Mouse (Mus musculus): ENCODE results near the gene Hspb2.
A peak's percentile ranks its signal among the peaks of the same experiment; 100 is the strongest.

Hspb2 gene

GRCm38 (mm10) chr9:50752054-50752602, at the start of gene Hspb2:
TSS of gene Hspb2 (minus strand) at chr9:50752354.
- DNase-seq (ENCODE audit: extremely low read depth, insufficient read length, low spot score), result peak; percentile 79

- no peak for DNase-seq (ENCODE audit: extremely low read depth, insufficient read length, low spot score)
These were observed 48.8 kb upstream of the Hspb2 start for GRCm38 (mm10) chr9:50800985-50801384.

- no peak for DNase-seq (ENCODE audit: extremely low read depth, insufficient read length, low spot score)
These were observed 46.2 kb upstream of the Hspb2 start for GRCm38 (mm10) chr9:50798368-50798767.

GRCm38 (mm10) chr9:50797641-50798040, 45.5 kb upstream of the Hspb2 start:
- no peak for DNase-seq (ENCODE audit: extremely low read depth, insufficient read length, low spot score)

GRCm38 (mm10) chr9:50796776-50797175, 44.6 kb upstream of the Hspb2 start:
- no peak for DNase-seq (ENCODE audit: extremely low read depth, insufficient read length, low spot score)

GRCm38 (mm10) chr9:50795266-50795665, 43.1 kb upstream of the Hspb2 start:
- no peak for DNase-seq (ENCODE audit: extremely low read depth, insufficient read length, low spot score)

GRCm38 (mm10) chr9:50782155-50782554, 30.0 kb upstream of the Hspb2 start:
- peak; percentile 30 for DNase-seq (ENCODE audit: extremely low read depth, insufficient read length, low spot score)

- DNase-seq (ENCODE audit: extremely low read depth, insufficient read length, low spot score), result no peak
These were observed 24.1 kb upstream of the Hspb2 start for GRCm38 (mm10) chr9:50776162-50776760.

GRCm38 (mm10) chr9:50775662-50776126, 23.5 kb upstream of the Hspb2 start:
- peak; percentile 36 for DNase-seq (ENCODE audit: extremely low read depth, insufficient read length, low spot score)

- DNase-seq (ENCODE audit: extremely low read depth, insufficient read length, low spot score), result peak; percentile 71
These were observed 22.9 kb upstream of the Hspb2 start, which contains the start of the genes Alg9 and 1110032A03Rik for GRCm38 (mm10) chr9:50774991-50775612. TSS of gene Alg9 (plus strand) at chr9:50775019. TSS of gene 1110032A03Rik (minus strand) at chr9:50775520.

GRCm38 (mm10) chr9:50774026-50774462, 21.9 kb upstream of the Hspb2 start:
- DNase-seq (ENCODE audit: extremely low read depth, insufficient read length, low spot score), result no peak

- no peak for DNase-seq (ENCODE audit: extremely low read depth, insufficient read length, low spot score)
These were observed 17.9 kb upstream of the Hspb2 start for GRCm38 (mm10) chr9:50770011-50770410.

GRCm38 (mm10) chr9:50768107-50769002, 16.2 kb upstream of the Hspb2 start, which contains the start of gene Fdxacb1:
TSS of gene Fdxacb1 (plus strand) at chr9:50768236.
- peak; percentile 94 for DNase-seq (ENCODE audit: extremely low read depth, insufficient read length, low spot score)

- DNase-seq (ENCODE audit: extremely low read depth, insufficient read length, low spot score), result no peak
These were observed 15.5 kb upstream of the Hspb2 start for GRCm38 (mm10) chr9:50767531-50768106.

GRCm38 (mm10) chr9:50763331-50763730, 11.2 kb upstream of the Hspb2 start:
- no peak for DNase-seq (ENCODE audit: extremely low read depth, insufficient read length, low spot score)

- no peak for DNase-seq (ENCODE audit: extremely low read depth, insufficient read length, low spot score)
These were observed 9.5 kb upstream of the Hspb2 start for GRCm38 (mm10) chr9:50761520-50762243.

- DNase-seq (ENCODE audit: extremely low read depth, insufficient read length, low spot score), result no peak
These were observed 4.6 kb upstream of the Hspb2 start for GRCm38 (mm10) chr9:50756711-50757110.

- no peak for DNase-seq (ENCODE audit: extremely low read depth, insufficient read length, low spot score)
These were observed 1.8 kb upstream of the Hspb2 start for GRCm38 (mm10) chr9:50753947-50754346.

GRCm38 (mm10) chr9:50752784-50753615, 846 bp upstream of the Hspb2 start:
- peak; percentile 86 for DNase-seq (ENCODE audit: extremely low read depth, insufficient read length, low spot score)
